Mouse (Mus musculus) C3H10T1/2 (cell line): Measurements from ENCODE around the gene Med11. TPM values are rescaled to one million over a fixed set of nuclear protein-coding genes. Genes with fewer than 3 reads are reported as not detected.

Experiments used
- polyA plus RNA-seq, 2 experiments: library from polyadenylated mRNA; unstranded; fragments of >200 nt; fragmentation: generic; extraction: Trizol; gene quantifications; one replicate each; pipeline ENCODE4 v1.2.1; 2012; ENCODE audit warnings: missing spikeins in 2 of 2

The Med11 gene
- polyA plus RNA-seq = 10 to 100 TPM; 60.7 to 61.7 TPM

DNA sequence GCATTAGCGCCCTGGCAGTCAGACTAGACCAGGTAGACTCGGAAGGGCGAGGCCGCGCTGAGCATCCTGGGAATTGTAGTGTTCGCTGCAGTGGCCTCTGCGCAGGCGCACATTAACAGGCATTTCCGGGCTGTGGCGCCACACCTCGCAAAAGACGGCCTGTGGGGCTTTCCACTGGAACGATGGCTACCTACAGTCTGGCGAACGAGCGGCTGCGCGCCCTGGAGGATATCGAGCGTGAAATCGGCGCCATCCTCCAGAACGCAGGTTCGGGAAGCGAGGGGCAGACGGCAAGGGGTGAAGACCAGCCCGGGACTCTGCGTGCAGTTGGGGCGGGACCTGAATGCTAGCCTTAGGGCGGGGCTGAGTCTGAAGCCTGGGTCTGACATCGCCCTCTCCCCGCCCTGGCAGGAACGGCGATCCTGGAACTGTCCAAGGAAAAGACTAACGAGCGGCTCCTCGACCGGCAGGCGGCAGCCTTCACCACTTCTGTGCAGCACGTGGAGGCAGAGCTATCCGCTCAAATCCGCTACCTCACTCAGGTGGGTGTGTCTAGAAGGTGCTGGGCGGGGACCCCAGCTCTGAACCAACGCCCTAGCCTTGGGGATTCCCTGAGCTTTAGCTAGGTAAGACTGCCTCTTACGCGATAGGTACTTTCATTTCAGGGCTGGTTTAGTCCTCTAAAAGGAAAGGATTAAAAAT, at the start of gene Med11:
Gene Med11 (plus strand): TSS at position 123 of the 702 bp plus-strand sequence.

DNA sequence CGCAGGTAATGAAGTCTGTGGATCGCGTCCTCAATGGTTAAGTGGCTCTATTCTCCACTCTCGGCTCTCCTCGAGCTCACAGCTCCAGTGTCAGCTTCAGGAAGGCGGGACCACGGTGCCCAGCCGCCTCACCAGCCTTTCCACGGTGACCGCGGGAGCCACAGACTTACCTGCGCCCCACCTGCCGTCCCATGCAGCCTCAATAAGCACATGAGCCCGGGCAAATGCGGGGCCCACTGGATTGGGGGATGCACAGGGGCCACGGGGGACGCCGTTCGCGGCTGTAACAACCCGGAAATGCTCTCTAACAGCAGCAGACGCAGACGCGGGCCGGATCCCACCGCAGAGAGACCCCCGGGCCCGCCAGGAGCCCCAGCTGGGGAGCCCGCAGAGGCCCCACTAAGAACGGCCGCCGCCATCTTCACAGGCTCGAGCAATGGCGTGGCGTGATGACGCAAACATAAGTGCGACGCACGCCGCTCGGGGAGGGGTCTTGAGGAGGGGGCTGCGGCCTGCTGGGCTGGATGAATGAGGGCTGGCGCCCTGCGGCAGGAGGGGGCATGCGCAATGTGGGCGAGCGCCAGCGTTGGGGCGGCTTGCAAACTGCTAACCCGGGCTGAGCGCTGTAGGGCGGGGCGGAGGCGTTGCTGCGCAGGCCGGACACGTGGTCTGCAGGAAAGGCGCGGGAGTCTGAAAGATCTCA, 42.0 kb upstream of the Med11 start, which contains the start of gene Pelp1:
Gene Pelp1 (minus strand): TSS at position 438 of the 703 bp plus-strand sequence.

DNA sequence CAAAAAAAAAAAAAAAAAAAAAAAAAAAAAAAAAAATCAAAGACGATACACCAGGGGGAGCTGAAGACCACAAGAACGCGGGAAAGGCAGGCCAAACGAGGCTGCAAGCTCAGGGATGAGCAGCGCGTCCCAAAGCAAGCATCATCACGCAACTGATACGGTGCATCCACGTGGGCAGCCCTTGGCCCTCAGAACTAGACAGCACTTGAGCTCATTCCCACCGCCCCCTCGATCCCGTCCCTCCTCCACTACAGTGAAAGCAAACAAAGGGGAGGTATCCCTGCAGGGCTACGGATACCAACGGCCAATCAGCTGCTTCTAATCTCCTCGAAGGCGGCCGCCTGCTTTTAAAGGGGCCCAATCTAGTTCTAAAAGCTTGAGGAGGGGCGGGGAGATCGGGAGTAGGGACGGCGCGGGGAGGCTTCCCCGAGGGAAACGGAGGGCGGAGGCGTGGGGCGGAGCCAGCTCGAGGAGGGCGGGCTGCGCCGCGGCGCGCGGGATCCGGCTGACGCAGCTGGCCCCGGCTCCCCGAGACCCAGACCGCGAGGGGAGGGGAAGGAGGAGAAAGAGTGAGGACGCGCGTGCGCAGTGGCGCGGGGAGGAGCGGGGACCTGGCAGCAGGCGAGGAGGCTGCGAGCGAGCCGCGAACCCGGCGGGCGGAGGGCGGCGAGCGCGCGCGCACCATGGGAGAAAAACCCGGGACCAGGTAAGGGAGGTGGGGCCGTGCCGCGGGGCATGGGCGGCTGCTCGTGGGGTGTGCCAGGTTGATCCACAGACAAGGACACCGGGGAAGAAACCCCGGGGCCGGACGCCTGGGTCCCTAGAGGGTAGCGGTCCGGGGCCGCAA, 19.4 kb upstream of the Med11 start, which contains the start of gene Arrb2:
Gene Arrb2 (plus strand): TSS at position 588 of the 847 bp plus-strand sequence.

DNA sequence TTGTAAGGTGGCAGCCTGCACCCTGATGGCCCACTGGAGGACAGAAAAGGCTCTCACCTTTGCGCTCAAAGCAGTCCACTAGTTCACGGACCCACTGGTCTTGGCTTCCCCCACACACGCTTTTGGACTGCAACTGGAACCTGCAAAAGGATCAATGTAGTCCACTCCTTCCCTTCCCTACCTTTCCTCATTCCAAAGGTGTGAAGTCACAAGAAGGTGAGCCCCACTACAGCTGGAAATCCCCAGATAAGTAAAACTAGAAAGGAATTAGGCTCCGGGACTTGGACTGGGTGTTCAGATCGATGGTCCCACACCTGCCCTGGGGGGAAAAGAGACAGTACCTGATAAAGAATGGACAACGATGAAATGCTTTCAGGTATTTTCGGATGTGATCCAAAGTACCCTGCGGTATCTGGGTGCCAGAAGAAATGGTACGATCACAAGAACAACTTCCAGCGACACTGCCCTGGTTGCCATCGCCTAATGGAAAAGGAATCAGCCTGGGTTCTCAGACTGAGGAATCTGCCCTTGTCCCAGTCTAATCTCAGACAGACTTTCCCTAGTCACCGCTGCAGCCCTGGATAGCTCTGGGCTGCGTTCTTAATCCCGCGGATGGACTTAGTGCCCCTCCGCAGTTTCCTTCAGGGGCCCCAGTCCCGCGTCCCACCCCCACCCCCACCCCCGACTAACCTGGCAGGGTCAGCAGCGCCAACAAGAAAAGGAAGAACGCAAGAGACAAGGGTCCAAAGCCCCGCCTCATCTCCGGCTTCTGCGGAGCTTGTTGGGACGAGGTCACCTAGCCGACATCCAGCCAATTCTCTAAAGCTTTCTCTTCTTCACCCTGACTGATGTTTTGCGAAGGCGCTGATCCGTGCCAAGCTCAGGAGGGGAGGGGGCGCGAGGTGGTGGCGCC, 7.2 kb downstream of the Med11 start, which contains the start of gene Zmynd15:
Gene Zmynd15 (plus strand): TSS at position 746 of the 913 bp plus-strand sequence.

DNA sequence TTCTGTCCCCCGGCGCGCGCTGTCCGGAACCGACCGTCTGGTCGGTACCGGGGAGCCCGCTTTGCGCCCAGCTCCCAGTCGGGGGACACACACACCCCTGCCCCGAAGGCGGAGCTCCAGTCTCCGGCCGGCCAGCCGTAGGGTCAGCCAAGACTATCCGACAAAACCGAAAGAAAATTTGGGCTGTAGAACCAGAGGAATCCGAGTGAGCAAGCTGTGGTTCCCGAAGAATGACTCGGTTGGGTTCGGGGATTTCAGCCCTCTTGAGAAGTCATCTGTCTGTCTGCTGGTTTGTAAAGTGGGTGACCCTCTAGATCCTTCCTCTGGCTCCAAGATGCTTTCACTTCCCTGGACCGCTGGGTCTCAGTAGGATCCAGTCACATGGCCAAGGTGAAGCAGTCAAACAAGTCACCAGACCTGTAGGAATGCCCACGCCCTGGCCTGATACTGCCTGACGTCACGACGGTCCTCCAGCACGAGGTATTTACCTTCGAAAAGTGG, 7.9 kb downstream of the Med11 start, which contains the start of gene Cxcl16:
Gene Cxcl16 (minus strand): TSS at position 384 of the 501 bp plus-strand sequence.

Other genes with a start within 250 kb of the Med11 start
- gene Slc16a11, start 239.2 kb upstream of the Med11 start, polyA plus RNA-seq = under 1 TPM; 0.05 to 0.54 TPM
- 1 to 10 TPM in 1 of 2 experiments, under 1 TPM in 1; 0.08 to 2.6 TPM for gene Slc16a13, start 230.9 kb upstream of the Med11 start, polyA plus RNA-seq
- gene Bcl6b, start 222.1 kb upstream of the Med11 start, polyA plus RNA-seq = under 1 TPM; 0.01 to 0.08 TPM
- 100 to 1,000 TPM; 168 to 216 TPM for gene 0610010K14Rik, start 214.0 kb upstream of the Med11 start, polyA plus RNA-seq
- 10 to 100 TPM; 16.5 to 24.7 TPM for gene Gm21988, start 212.1 kb upstream of the Med11 start, polyA plus RNA-seq
- gene Rnasek, start 212.1 kb upstream of the Med11 start, polyA plus RNA-seq = 100 to 1,000 TPM; 342 to 713 TPM
- under 1 TPM; 0.04 to 0.07 TPM for gene Alox12, start 196.6 kb upstream of the Med11 start, polyA plus RNA-seq
- under 1 TPM; 0.07 to 0.08 TPM for gene Alox12e, start 129.3 kb upstream of the Med11 start, polyA plus RNA-seq
- not detected for gene Alox15, start 99.9 kb upstream of the Med11 start, polyA plus RNA-seq
- 10 to 100 TPM; 31.0 to 47.5 TPM for gene Pelp1, start 41.9 kb upstream of the Med11 start, polyA plus RNA-seq
- gene Arrb2, start 19.3 kb upstream of the Med11 start, polyA plus RNA-seq = 10 to 100 TPM; 24.4 to 35.9 TPM
- under 1 TPM; 0.05 to 0.08 TPM for gene Zmynd15, start 7.5 kb downstream of the Med11 start, polyA plus RNA-seq
- under 1 TPM; 0.04 to 0.19 TPM for gene Cxcl16, start 8.1 kb downstream of the Med11 start, polyA plus RNA-seq
- gene Tm4sf5, start 53.3 kb downstream of the Med11 start, polyA plus RNA-seq = not detected
- not detected for gene Vmo1, start 62.7 kb downstream of the Med11 start, polyA plus RNA-seq
- gene Gltpd2, start 67.3 kb downstream of the Med11 start, polyA plus RNA-seq = not detected
- gene Psmb6, start 73.4 kb downstream of the Med11 start, polyA plus RNA-seq = 1,000 to 10,000 TPM in 1 of 2 experiments, 100 to 1,000 TPM in 1; 562 to 1,060 TPM
- not detected for gene Gm40193, start 81.0 kb downstream of the Med11 start, polyA plus RNA-seq
- gene Pld2, start 88.1 kb downstream of the Med11 start, polyA plus RNA-seq = 10 to 100 TPM in 1 of 2 experiments, 1 to 10 TPM in 1; 7.9 to 23.3 TPM
- gene Mink1, start 111.0 kb downstream of the Med11 start, polyA plus RNA-seq = 10 to 100 TPM; 12.7 to 36.0 TPM
- not detected for gene 4930544D05Rik, start 163.9 kb downstream of the Med11 start, polyA plus RNA-seq
- not detected for gene Chrne, start 167.3 kb downstream of the Med11 start, polyA plus RNA-seq
- gene Gp1ba, start 187.2 kb downstream of the Med11 start, polyA plus RNA-seq = under 1 TPM; 0.05 to 0.72 TPM
- gene Rnf167, start 195.3 kb downstream of the Med11 start, polyA plus RNA-seq = 10 to 100 TPM; 10.2 to 50.0 TPM
- gene Slc25a11, start 195.6 kb downstream of the Med11 start, polyA plus RNA-seq = 100 to 1,000 TPM; 104 to 176 TPM
- gene Pfn1, start 202.7 kb downstream of the Med11 start, polyA plus RNA-seq = 1,000 to 10,000 TPM; 2,430 to 5,299 TPM
- 100 to 1,000 TPM in 1 of 2 experiments, 10 to 100 TPM in 1; 53.8 to 231 TPM for gene Eno3, start 205.3 kb downstream of the Med11 start, polyA plus RNA-seq
- gene Spag7, start 217.5 kb downstream of the Med11 start, polyA plus RNA-seq = 10 to 100 TPM; 22.6 to 90.3 TPM
- 10 to 100 TPM in 1 of 2 experiments, 1 to 10 TPM in 1; 5.0 to 21.0 TPM for gene Camta2, start 236.2 kb downstream of the Med11 start, polyA plus RNA-seq
- 1 to 10 TPM; 1.7 to 8.8 TPM for gene Inca1, start 248.2 kb downstream of the Med11 start, polyA plus RNA-seq
- gene Kif1c, start 248.6 kb downstream of the Med11 start, polyA plus RNA-seq = 10 to 100 TPM; 64.8 to 73.5 TPM